Mouse (Mus musculus) liver, embryonic 14.5 days (tissue): ENCODE data around the gene Gng10. TPM values are rescaled to one million over a fixed set of nuclear protein-coding genes. Genes with fewer than 3 reads are reported as not detected.

ENCODE experiments used
- ATAC-seq: fragments of 200-750 bp; cut with Nextera tagmentation; 2 replicates; pipeline ENCODE4 v1.8.0; 2017; ENCODE audit warnings: moderate number of reproducible peaks, mild to moderate bottlenecking, moderate library complexity; ENCODE audit not compliant: insufficient read depth
- DNase-seq, 3 experiments: peaks; one replicate each; pipeline ENCODE4 v3.0.0-alpha.2; 2012 to 2013; ENCODE audit warnings: low read depth in 3 of 3, low spot score in 3 of 3
- H3K27ac ChIP-seq: fragments of 300-500 bp; sonication (generic); 2 replicates; pipeline ENCODE4 v1.5.1; 2014; ENCODE audit warnings: moderate library complexity, mild to moderate bottlenecking, control low read depth, inconsistent platforms
- H3K27me3 ChIP-seq: fragments of 300-500 bp; sonication (generic); 2 replicates; pipeline ENCODE4 v1.6.1; 2014; ENCODE audit warnings: mild to moderate bottlenecking, low read length, moderate library complexity; ENCODE audit not compliant: control insufficient read depth, insufficient read depth
- H3K36me3 ChIP-seq: fragments of 300-500 bp; sonication (generic); replicated peaks from 2 replicates; pipeline ENCODE4 v1.6.1; 2014; ENCODE audit warnings: low read depth; ENCODE audit not compliant: control insufficient read depth, insufficient read depth
- H3K4me1 ChIP-seq, 2 experiments: fragments of 200-500 bp in 1 of 2; fragments of 300-500 bp in 1 of 2; sonication (generic) in 1 of 2; replicated peaks; 2 replicates each; pipeline ENCODE4 v1.6.1; 2012 to 2014; ENCODE audit warnings: antibody characterized with exemption in 1 of 2, inconsistent platforms in 1 of 2, low read length in 1 of 2; ENCODE audit not compliant: control insufficient read depth in 2 of 2, insufficient read depth in 2 of 2
- H3K4me2 ChIP-seq: fragments of 300-500 bp; sonication (generic); 2 replicates; pipeline ENCODE4 v1.6.1; 2014; ENCODE audit warnings: low read depth, mild to moderate bottlenecking, control low read depth, moderate library complexity
- H3K4me3 ChIP-seq, 2 experiments: fragments of 200-500 bp in 1 of 2; fragments of 300-500 bp in 1 of 2; sonication (generic) in 1 of 2; 2 replicates each; pipeline ENCODE4 v1.5.1; 2012 to 2014; ENCODE audit warnings: low read depth in 2 of 2, low read length in 2 of 2, mild to moderate bottlenecking in 2 of 2, control low read depth in 1 of 2, inconsistent platforms in 1 of 2, moderate library complexity in 1 of 2; ENCODE audit not compliant: insufficient read depth in 1 of 2
- H3K9ac ChIP-seq: fragments of 300-500 bp; sonication (generic); replicated peaks from 2 replicates; pipeline ENCODE4 v1.6.1; 2014; ENCODE audit warnings: mild to moderate bottlenecking, control low read depth, moderate library complexity
- H3K9me3 ChIP-seq: fragments of 300-500 bp; sonication (generic); 2 replicates; pipeline ENCODE4 v1.6.1; 2016; ENCODE audit warnings: low read length, mixed read lengths; ENCODE audit not compliant: control insufficient read depth
- CTCF ChIP-seq: IDR thresholded peaks from 2 replicates; pipeline ENCODE4 v1.5.1; 2016; ENCODE audit warnings: antibody characterized with exemption, low read depth, control low read depth
- EP300 ChIP-seq: IDR thresholded peaks from 2 replicates; pipeline ENCODE4 v1.6.1; 2016; ENCODE audit warnings: antibody characterized with exemption, low read depth
- WGBS: fragments of 180-500 bp; shearing (Covaris S2); extraction: QIAGEN DNeasy Blood & Tissue Kit; methylation state at CpG from one replicate; pipeline ENCODE4 v1.1.7; 2014; ENCODE audit not compliant: insufficient replicate concordance; 5-methylcytosine and 5-hydroxymethylcytosine counted together
- polyA plus RNA-seq, 2 experiments: library from polyadenylated mRNA; depleted of rRNA in 1 of 2; stranded (reverse) in 1 of 2; unstranded in 1 of 2; fragments of >200 nt; fragmentation: Nextera tagmentation in 1 of 2; extraction: Ambion mirVana in 1 of 2; gene quantifications; 2 replicates each; pipeline versions ENCODE4 v1.2.1 to v1.2.3; 2012 to 2014

The Gng10 gene
- polyA plus RNA-seq (2012; rRNA removed) (8.8 and 10.7 TPM in 2 replicates), polyA plus RNA-seq (2014; fragmentation: Nextera tagmentation; extraction: Ambion mirVana) (30.2 and 30.9 TPM in 2 replicates)

- Histone ChIP-seq H3K4me2 (peak within 1 kb of the TSS; percentile 78), H3K4me3 (peak within 1 kb of the TSS; percentile 61 to 68), H3K36me3 (no peaks in the 10 kb centered on the region), H3K4me1 (peaks cover 0 to 11% of the 10 kb centered on the region in 2 experiments; a peak in 3 of 4 replicates), H3K9ac (peak within 1 kb of the TSS; percentile 68), H3K9me3 (no peaks in the 10 kb centered on the region), H3K27me3 (no peaks in the 10 kb centered on the region), H3K27ac (no peak within 1 kb of the TSS)
- TF ChIP-seq CTCF: no peak
- WGBS: 12% methylated on average over 75 of the region's 76 CpGs
- ATAC-seq (peak; percentile 80), DNase-seq (peak; percentile 25 to 30 (median 27))
These were observed at the start of gene Gng10 for GRCm38 (mm10) chr4:59034918-59035785. Gng10 (plus strand) TSS chr4:59035088.

- WGBS: 5% methylated on average over 7 of the region's 7 CpGs
- H3K27ac ChIP-seq: no peak overlapping the region
- no peaks in the 10 kb centered on the region for H3K9me3 ChIP-seq
- H3K4me3 ChIP-seq: no peak overlapping the region; a peak in 1 of 4 replicates
- peak overlapping the region; percentile 31 for H3K4me2 ChIP-seq
- DNase-seq (peak; percentile 55 to 70 (median 60)), ATAC-seq (peak; percentile 61)
- peaks cover 21 to 30% of the 10 kb centered on the region in 2 experiments for H3K4me1 ChIP-seq
- H3K36me3 ChIP-seq: no peaks in the 10 kb centered on the region
- no peaks in the 10 kb centered on the region for H3K27me3 ChIP-seq
- TF ChIP-seq CTCF (peak; percentile 92), EP300 (peak; percentile 38; the same call in 1 of the 2 replicates)
- H3K9ac ChIP-seq: no peak overlapping the region
These were observed 49.7 kb upstream of the Gng10 start for GRCm38 (mm10) chr4:58985157-58985648.

DNA sequence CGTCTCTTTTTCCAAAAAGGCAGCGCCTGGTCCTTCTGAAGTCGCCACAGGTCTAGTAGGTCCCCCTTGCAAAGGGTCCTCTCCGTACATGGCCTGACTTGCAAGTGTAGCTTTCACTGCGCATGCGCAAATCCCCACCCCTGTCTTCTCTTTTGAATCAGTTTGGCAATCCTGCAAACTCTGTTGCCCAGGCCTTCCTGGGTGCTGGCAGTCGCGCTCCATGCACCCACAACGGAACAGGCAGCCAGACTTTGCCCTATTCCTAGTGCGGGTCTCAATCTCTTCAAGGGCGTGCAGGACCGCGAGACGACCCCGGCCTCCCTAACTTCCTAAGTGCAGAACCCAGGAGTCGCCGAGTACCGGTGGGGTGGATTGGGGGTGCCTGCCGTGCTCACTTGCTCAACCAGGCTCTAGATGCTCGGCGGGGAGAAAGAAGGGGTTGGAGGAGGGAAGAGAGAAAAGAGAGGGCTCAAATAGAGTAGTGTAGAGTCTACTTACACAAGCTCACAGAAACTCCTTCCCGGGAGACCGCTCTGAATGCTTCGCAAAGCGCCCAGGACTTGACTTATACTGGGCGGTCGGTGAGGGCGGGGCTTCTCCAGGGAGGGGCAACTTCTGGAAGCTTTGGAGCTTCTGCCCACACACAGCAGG, 48.2 kb upstream of the Gng10 start, which contains the start of gene Ptgr1:
Gene Ptgr1, minus strand, starts transcription at position 580 of the 651 bp plus-strand sequence.
- H3K4me1 ChIP-seq: peaks cover 29 to 44% of the 10 kb centered on the region in 2 experiments

GRCm38 (mm10) chr4:58989303-58989898, 45.5 kb upstream of the Gng10 start:
- no peaks in the 10 kb centered on the region for H3K27me3 ChIP-seq
- no peak overlapping the region for H3K4me2 ChIP-seq
- no peak overlapping the region for H3K27ac ChIP-seq
- H3K9ac ChIP-seq: no peak overlapping the region
- peaks cover 41 to 57% of the 10 kb centered on the region in 2 experiments for H3K4me1 ChIP-seq
- DNase-seq: no peak
- no peaks in the 10 kb centered on the region for H3K36me3 ChIP-seq
- no peaks in the 10 kb centered on the region for H3K9me3 ChIP-seq
- H3K4me3 ChIP-seq: no peak overlapping the region
- ATAC-seq: no peak
- TF ChIP-seq EP300: no peak
- no peak for TF ChIP-seq CTCF
- 40% methylated on average over 7 of the region's 7 CpGs for WGBS

More for the DNA sequence above, 48.2 kb upstream of the Gng10 start, which contains the start of gene Ptgr1:
- Histone ChIP-seq H3K27ac (no peak within 1 kb of the TSS), H3K9me3 (no peaks in the 10 kb centered on the region), H3K9ac (peak within 1 kb of the TSS; percentile 12), H3K4me2 (peak within 1 kb of the TSS; percentile 70), H3K27me3 (no peaks in the 10 kb centered on the region), H3K4me3 (peak within 1 kb of the TSS; percentile 50 to 89), H3K36me3 (no peaks in the 10 kb centered on the region)
- WGBS: 1% methylated on average over 28 of the region's 28 CpGs
- TF ChIP-seq EP300 (no peak), CTCF (no peak)
- DNase-seq (peak; percentile 70 to 76 (median 73)), ATAC-seq (peak; percentile 72)
